Mouse (Mus musculus): ENCODE measurements at regions not wholly inside any gene's neighbourhood (a gene's known extent, or its start where the extent isn't known, plus 50 kb on each side); places are given as distances from the start of the nearest gene placed in this dataset.

GRCm38 (mm10) chr12:16152108-16152507 lies 335.4 kb upstream of the Trib2 start:
- DNase-seq: no peak
- intact Hi-C loops (cut with DNase I): loop anchor here (5.0 kb wide), 3 partner anchors 145 to 615 kb away; no protein-coding TSS in a partner anchor

GRCm38 (mm10) chr12:16151170-16151702 lies 334.5 kb upstream of the Trib2 start:
- intact Hi-C loops (cut with DNase I): loop anchor here (5.0 kb wide), 3 partner anchors 144 to 614 kb away; no protein-coding TSS in a partner anchor
- no peak for DNase-seq

- no peak for DNase-seq
- intact Hi-C loops (cut with DNase I): no loop called here
Measured at GRCm38 (mm10) chr12:16146919-16147318, 330.2 kb upstream of the Trib2 start.

- no peak for DNase-seq
- intact Hi-C loops (cut with DNase I): no loop called here
Measured at GRCm38 (mm10) chr12:16145621-16146020, 328.9 kb upstream of the Trib2 start.

GRCm38 (mm10) chr12:16141193-16141592 lies 324.5 kb upstream of the Trib2 start:
- intact Hi-C loops (cut with DNase I): loop anchor here (2.0 to 5.0 kb wide), 2 partner anchors 324 to 391 kb away; partner anchors contain the start of gene Trib2
- no peak for DNase-seq

GRCm38 (mm10) chr12:16140511-16141110 lies 323.9 kb upstream of the Trib2 start:
- intact Hi-C loops (cut with DNase I): loop anchor here (2.0 to 5.0 kb wide), 2 partner anchors 324 to 392 kb away; partner anchors contain the start of gene Trib2
- no peak for DNase-seq

- DNase-seq: no peak
- intact Hi-C loops (cut with DNase I): no loop called here
Measured at GRCm38 (mm10) chr12:16139152-16139551, 322.4 kb upstream of the Trib2 start.

- intact Hi-C loops (cut with DNase I): no loop called here
Measured at GRCm38 (mm10) chr12:16137801-16138200, 321.1 kb upstream of the Trib2 start.

GRCm38 (mm10) chr12:16136214-16136671 lies 319.5 kb upstream of the Trib2 start:
- intact Hi-C loops (cut with DNase I): no loop called here
- DNase-seq: no peak

More at GRCm38 (mm10) chr12:16137801-16138200, 321.1 kb upstream of the Trib2 start:
- no peak for DNase-seq

GRCm38 (mm10) chr12:16135602-16136213 lies 319.0 kb upstream of the Trib2 start:
- intact Hi-C loops (cut with DNase I): no loop called here
- DNase-seq: no peak

GRCm38 (mm10) chr12:16134446-16134845 lies 317.7 kb upstream of the Trib2 start:
- DNase-seq: no peak
- intact Hi-C loops (cut with DNase I): no loop called here

- intact Hi-C loops (cut with DNase I): no loop called here
Measured at GRCm38 (mm10) chr12:16133253-16133652, 316.5 kb upstream of the Trib2 start.

GRCm38 (mm10) chr12:16131740-16132077 lies 315.0 kb upstream of the Trib2 start:
- intact Hi-C loops (cut with DNase I): no loop called here
- no peak for DNase-seq

More at GRCm38 (mm10) chr12:16133253-16133652, 316.5 kb upstream of the Trib2 start:
- DNase-seq: no peak

- intact Hi-C loops (cut with DNase I): no loop called here
- DNase-seq: no peak
Measured at GRCm38 (mm10) chr12:16131028-16131739, 314.5 kb upstream of the Trib2 start.

- intact Hi-C loops (cut with DNase I): no loop called here
- DNase-seq: no peak
Measured at GRCm38 (mm10) chr12:16130605-16131004, 313.9 kb upstream of the Trib2 start.

GRCm38 (mm10) chr12:16129923-16130322 lies 313.2 kb upstream of the Trib2 start:
- no peak for DNase-seq
- intact Hi-C loops (cut with DNase I): no loop called here

- intact Hi-C loops (cut with DNase I): no loop called here
- no peak for DNase-seq
Measured at GRCm38 (mm10) chr12:16129243-16129642, 312.5 kb upstream of the Trib2 start.

- intact Hi-C loops (cut with DNase I): no loop called here
- no peak for DNase-seq
Measured at GRCm38 (mm10) chr12:16124906-16125305, 308.2 kb upstream of the Trib2 start.

- no peak for DNase-seq
- intact Hi-C loops (cut with DNase I): no loop called here
Measured at GRCm38 (mm10) chr12:16122353-16123127, 305.8 kb upstream of the Trib2 start.

- intact Hi-C loops (cut with DNase I): no loop called here
- no peak for DNase-seq
Measured at GRCm38 (mm10) chr12:16121787-16122186, 305.1 kb upstream of the Trib2 start.

GRCm38 (mm10) chr12:16118710-16119109 lies 302.0 kb upstream of the Trib2 start:
- intact Hi-C loops (cut with DNase I): no loop called here
- no peak for DNase-seq

All from heart, postnatal 36 days (tissue).